In genomic region chr5:35001144-35001543, GRCm38 (mm10) we compare ENCODE assay signal across 27 mouse cellular contexts. TPM values are rescaled to one million over a fixed set of nuclear protein-coding genes. Genes with fewer than 3 reads are reported as not detected.
A peak's percentile ranks its signal among the peaks of the same experiment; 100 is the strongest.
DNase-seq lines count a peak whose midpoint lies in the region; ATAC-seq lines count a peak whose summit lies in the region.
"Had no signal": no experiment of that assay in that cellular context is flagged by ENCODE, and none has a peak within 500 bp of the region (broad histone marks: within the 10 kb centered on the region; RNA-seq: fewer than 3 reads in every experiment).

No protein-coding gene starts in this region.

- H3K4me1 ChIP-seq in embryonic facial prominence, embryonic 12.5 days: peaks cover 15% of the 10 kb centered on the region
- peaks cover 30% of the 10 kb centered on the region for H3K4me1 ChIP-seq in embryonic facial prominence, embryonic 10.5 days
- peaks cover 39% of the 10 kb centered on the region for H3K4me1 ChIP-seq in embryonic facial prominence, embryonic 13.5 days
- H3K4me1 ChIP-seq in stomach, embryonic 16.5 days (ENCODE audit: control insufficient read depth, insufficient read depth, low read length): peaks cover 6% of the 10 kb centered on the region
- no peaks in the 10 kb centered on the region for H3K4me1 ChIP-seq in hindbrain, embryonic 11.5 days (replicated peaks; ENCODE audit: control insufficient read depth, insufficient read depth, low read length)

- 72% methylated on average over 3 of the region's 3 CpGs for WGBS in embryonic facial prominence, embryonic 12.5 days
- WGBS in embryonic facial prominence, embryonic 10.5 days: 76% methylated on average over 3 of the region's 3 CpGs
- 73% methylated on average over 3 of the region's 3 CpGs for WGBS in embryonic facial prominence, embryonic 13.5 days
- WGBS in stomach, embryonic 16.5 days: 65% methylated on average over 3 of the region's 3 CpGs
- WGBS in hindbrain, embryonic 11.5 days: 78% methylated on average over 3 of the region's 3 CpGs

- H3K9me3 ChIP-seq in embryonic facial prominence, embryonic 12.5 days: no peaks in the 10 kb centered on the region
- H3K9me3 ChIP-seq in embryonic facial prominence, embryonic 10.5 days: no peaks in the 10 kb centered on the region
- no peaks in the 10 kb centered on the region for H3K9me3 ChIP-seq in embryonic facial prominence, embryonic 13.5 days
- H3K9me3 ChIP-seq in stomach, embryonic 16.5 days (replicated peaks; ENCODE audit: control insufficient read depth, low read length): no peaks in the 10 kb centered on the region
- H3K9me3 ChIP-seq in hindbrain, embryonic 11.5 days (ENCODE audit: control insufficient read depth, low read length): no peaks in the 10 kb centered on the region
- H3K9me3 ChIP-seq: heart, embryonic 13.5 days; hindbrain, embryonic 13.5 days; intestine, embryonic 15.5 days had no signal

- no peaks in the 10 kb centered on the region for H3K27me3 ChIP-seq in embryonic facial prominence, embryonic 12.5 days
- H3K27me3 ChIP-seq in embryonic facial prominence, embryonic 10.5 days (replicated peaks; ENCODE audit: low read depth, poor library complexity, severe bottlenecking): no peaks in the 10 kb centered on the region
- H3K27me3 ChIP-seq in embryonic facial prominence, embryonic 13.5 days: no peaks in the 10 kb centered on the region
- H3K27me3 ChIP-seq in stomach, embryonic 16.5 days (ENCODE audit: control insufficient read depth, insufficient read depth, low read length): no peaks in the 10 kb centered on the region
- no peaks in the 10 kb centered on the region for H3K27me3 ChIP-seq in hindbrain, embryonic 11.5 days (ENCODE audit: control insufficient read depth, insufficient read depth, low read length)
- H3K27me3 ChIP-seq: heart, embryonic 13.5 days; hindbrain, embryonic 13.5 days; intestine, embryonic 15.5 days; Patski had no signal

- no peak for DNase-seq in embryonic facial prominence, embryonic 10.5 days (ENCODE audit: low spot score)
- DNase-seq in kidney, adult 8-10 months: no peak
- no peak for DNase-seq in layer of hippocampus, adult 9-11 months
- no peak for DNase-seq in hindbrain, embryonic 11.5 days (ENCODE audit: low spot score)
- DNase-seq: adrenal gland, adult 2 months; adrenal gland, postnatal 14 days; cerebellum, adult 11 months; cerebellum, adult 2 months; cerebellum, adult 9-11 months; cerebellum, postnatal 25 days; forebrain, postnatal 0 days; gastrocnemius, adult 2 months; gastrocnemius, postnatal 14 days; heart, adult 18-20 months; heart, postnatal 14 days; heart, postnatal 4 days had no signal

- H3K4me2 ChIP-seq in embryonic facial prominence, embryonic 12.5 days (replicated peaks): no peak overlapping the region
- no peak overlapping the region for H3K4me2 ChIP-seq in embryonic facial prominence, embryonic 13.5 days
- H3K4me2 ChIP-seq in stomach, embryonic 16.5 days (ENCODE audit: low read depth, low read length): 0 out of 2 replicates have a peak overlapping the region, but pooled peaks have one; percentile 4
- H3K4me2 ChIP-seq in hindbrain, embryonic 11.5 days (replicated peaks; ENCODE audit: low read depth, low read length): no peak overlapping the region
- H3K4me2 ChIP-seq: heart, embryonic 13.5 days; hindbrain, embryonic 13.5 days; intestine, embryonic 15.5 days had no signal

- peak overlapping the region; percentile 67; the same call in 1 of the 2 replicates for H3K27ac ChIP-seq in embryonic facial prominence, embryonic 12.5 days
- no peak overlapping the region for H3K27ac ChIP-seq in embryonic facial prominence, embryonic 10.5 days (replicated peaks)
- H3K27ac ChIP-seq in embryonic facial prominence, embryonic 13.5 days: peak overlapping the region; percentile 80
- H3K27ac ChIP-seq in stomach, embryonic 16.5 days (ENCODE audit: low read length): 0 out of 2 replicates have a peak overlapping the region, but pooled peaks have one; percentile 88
- H3K27ac ChIP-seq in hindbrain, embryonic 11.5 days (ENCODE audit: low read depth, low read length): no peak overlapping the region
- H3K27ac ChIP-seq: gastrocnemius, adult 2 months; heart, embryonic 13.5 days; hindbrain, embryonic 13.5 days; intestine, embryonic 15.5 days had no signal

- H3K9ac ChIP-seq in embryonic facial prominence, embryonic 12.5 days: no peak overlapping the region
- H3K9ac ChIP-seq in embryonic facial prominence, embryonic 13.5 days: no peak overlapping the region
- H3K9ac ChIP-seq in stomach, embryonic 16.5 days (ENCODE audit: low read length): peak overlapping the region; percentile 48; the same call in 1 of the 2 replicates
- H3K9ac ChIP-seq in hindbrain, embryonic 11.5 days (ENCODE audit: low read depth, low read length): no peak overlapping the region
- H3K9ac ChIP-seq: forebrain, postnatal 0 days; hindbrain, embryonic 13.5 days; intestine, embryonic 15.5 days had no signal

- H3K36me3 ChIP-seq in embryonic facial prominence, embryonic 12.5 days: peaks cover 20% of the 10 kb centered on the region; the same call in 1 of the 2 replicates
- H3K36me3 ChIP-seq in embryonic facial prominence, embryonic 10.5 days (replicated peaks): peaks cover 79% of the 10 kb centered on the region
- peaks cover 18% of the 10 kb centered on the region for H3K36me3 ChIP-seq in embryonic facial prominence, embryonic 13.5 days
- H3K36me3 ChIP-seq in stomach, embryonic 16.5 days (ENCODE audit: control insufficient read depth, insufficient read depth, low read length): no peaks in the 10 kb centered on the region
- H3K36me3 ChIP-seq in hindbrain, embryonic 11.5 days (ENCODE audit: control insufficient read depth, insufficient read depth, low read length): no peaks in the 10 kb centered on the region
- H3K36me3 ChIP-seq: intestine, embryonic 15.5 days had no signal

- H3K4me3 ChIP-seq in embryonic facial prominence, embryonic 12.5 days: no peak overlapping the region
- H3K4me3 ChIP-seq in embryonic facial prominence, embryonic 10.5 days: no peak overlapping the region
- H3K4me3 ChIP-seq in embryonic facial prominence, embryonic 13.5 days: no peak overlapping the region
- H3K4me3 ChIP-seq in stomach, embryonic 16.5 days (replicated peaks; ENCODE audit: low read length): no peak overlapping the region
- H3K4me3 ChIP-seq in hindbrain, embryonic 11.5 days (ENCODE audit: low read depth, low read length): no peak overlapping the region
- H3K4me3 ChIP-seq: gastrocnemius, adult 2 months; heart, embryonic 13.5 days; hindbrain, embryonic 13.5 days; intestine, embryonic 15.5 days had no signal

- ATAC-seq in embryonic facial prominence, embryonic 12.5 days (ENCODE audit: insufficient number of reproducible peaks, insufficient read depth, low FRiP score, low TSS enrichment): no peak
- ATAC-seq in embryonic facial prominence, embryonic 13.5 days (ENCODE audit: insufficient number of reproducible peaks, insufficient read depth, low FRiP score, low TSS enrichment, low read depth): no peak
- peak; percentile 61 to 68 for ATAC-seq in hematopoietic stem cell, adult 5-6 weeks (replicated peaks in 1 of 2; ENCODE audit: insufficient read depth in 1 of 2, low FRiP score in 2 of 2, low TSS enrichment in 1 of 2, low read depth in 1 of 2, poor library complexity in 2 of 2, severe bottlenecking in 2 of 2)
- ATAC-seq in stomach, embryonic 16.5 days (ENCODE audit: insufficient read depth, low FRiP score): no peak
- no peak for ATAC-seq in hindbrain, embryonic 11.5 days (ENCODE audit: low FRiP score)
- ATAC-seq: forebrain, embryonic 14.5 days; forebrain, postnatal 0 days; hindbrain, embryonic 16.5 days; intestine, embryonic 15.5 days; Patski had no signal

RNA-seq across cellular contexts. Expression of gene Hgfac, which starts 40.2 kb away (rescaled TPM):
- 0.67 and 0.90 TPM in 2 replicates for polyA plus RNA-seq in embryonic facial prominence, embryonic 12.5 days (2016; fragmentation: Nextera tagmentation; extraction: Ambion mirVana)
- 0.08 and 0.82 TPM in 2 replicates for polyA plus RNA-seq in embryonic facial prominence, embryonic 10.5 days (2016; fragmentation: Nextera tagmentation; extraction: Ambion mirVana)
- 1.4 and 3.1 TPM in 2 replicates for polyA plus RNA-seq in embryonic facial prominence, embryonic 13.5 days (2015; fragmentation: Nextera tagmentation; extraction: Ambion mirVana)
- total RNA-seq in hematopoietic stem cell, adult 5-6 weeks (2017): 2.9 and 6.1 TPM in 2 replicates
- 7.7 and 8.2 TPM in 2 replicates for polyA plus RNA-seq in stomach, embryonic 16.5 days (2015; fragmentation: Nextera tagmentation; extraction: Ambion mirVana)
- polyA plus RNA-seq in hindbrain, embryonic 11.5 days (2014; fragmentation: Nextera tagmentation; extraction: Ambion mirVana): 0.34 and 0.47 TPM in 2 replicates
- polyA plus RNA-seq: forebrain, embryonic 14.5 days; forebrain, postnatal 0 days had no signal

RNA-seq across cellular contexts. Expression of gene Rgs12, which starts 51.9 kb away (rescaled TPM):
- polyA plus RNA-seq in embryonic facial prominence, embryonic 12.5 days (2016; fragmentation: Nextera tagmentation; extraction: Ambion mirVana): 55.0 and 56.3 TPM in 2 replicates
- 52.7 and 54.5 TPM in 2 replicates for polyA plus RNA-seq in embryonic facial prominence, embryonic 10.5 days (2016; fragmentation: Nextera tagmentation; extraction: Ambion mirVana)
- 48.9 and 50.7 TPM in 2 replicates for polyA plus RNA-seq in embryonic facial prominence, embryonic 13.5 days (2015; fragmentation: Nextera tagmentation; extraction: Ambion mirVana)
- 15.6 and 46.5 TPM in 2 replicates for total RNA-seq in hematopoietic stem cell, adult 5-6 weeks (2017)
- polyA plus RNA-seq in stomach, embryonic 16.5 days (2015; fragmentation: Nextera tagmentation; extraction: Ambion mirVana): 31.8 and 34.4 TPM in 2 replicates
- 37.1 and 41.4 TPM in 2 replicates for polyA plus RNA-seq in hindbrain, embryonic 11.5 days (2014; fragmentation: Nextera tagmentation; extraction: Ambion mirVana)

RNA-seq across cellular contexts. Expression of gene Dok7, which starts 55.4 kb away (rescaled TPM):
- polyA plus RNA-seq in embryonic facial prominence, embryonic 12.5 days (2016; fragmentation: Nextera tagmentation; extraction: Ambion mirVana): 2.0 and 2.3 TPM in 2 replicates
- 0.34 and 0.35 TPM in 2 replicates for polyA plus RNA-seq in embryonic facial prominence, embryonic 10.5 days (2016; fragmentation: Nextera tagmentation; extraction: Ambion mirVana)
- 1.1 and 1.7 TPM in 2 replicates for polyA plus RNA-seq in embryonic facial prominence, embryonic 13.5 days (2015; fragmentation: Nextera tagmentation; extraction: Ambion mirVana)
- 0.31 TPM in 1 of 2 replicates, not detected in the other for total RNA-seq in hematopoietic stem cell, adult 5-6 weeks (2017)
- polyA plus RNA-seq in stomach, embryonic 16.5 days (2015; fragmentation: Nextera tagmentation; extraction: Ambion mirVana): 1.9 and 2.0 TPM in 2 replicates
- polyA plus RNA-seq in hindbrain, embryonic 11.5 days (2014; fragmentation: Nextera tagmentation; extraction: Ambion mirVana): 0.11 TPM in 1 of 2 replicates, not detected in the other
- polyA plus RNA-seq: forebrain, embryonic 11.5 days had no signal

Comparison
In these comparisons a context has a peak if more than half of its experiments do, and no peak if none do; other contexts are left out.
1. H3K27ac ChIP-seq: peak in embryonic facial prominence, embryonic 12.5 days (single experiment), embryonic facial prominence, embryonic 13.5 days (single experiment) and stomach, embryonic 16.5 days (single experiment); none in embryonic facial prominence, embryonic 10.5 days (single experiment) and hindbrain, embryonic 11.5 days (single experiment).
2. ATAC-seq: peak in hematopoietic stem cell, adult 5-6 weeks (2 of 2); none in embryonic facial prominence, embryonic 12.5 days (single experiment), embryonic facial prominence, embryonic 13.5 days (single experiment), stomach, embryonic 16.5 days (single experiment) and hindbrain, embryonic 11.5 days (single experiment).